In genomic region chr17:87532158-87532545, GRCm38 (mm10) we compare ENCODE assay signal across 9 mouse cellular contexts.
DNase-seq lines count a peak whose midpoint lies in the region; ATAC-seq and TF ChIP-seq lines count a peak whose summit lies in the region.
"Had no signal": no experiment of that assay in that cellular context is flagged by ENCODE, and none has a peak within 500 bp of the region (broad histone marks: within the 10 kb centered on the region; RNA-seq: fewer than 3 reads in every experiment).

No protein-coding gene starts in this region.

- H3K27me3 ChIP-seq in kidney, embryonic 15.5 days = no peaks in the 10 kb centered on the region
- H3K27me3 ChIP-seq in kidney, postnatal 0 days (ENCODE audit: insufficient read depth, low read length) = no peaks in the 10 kb centered on the region
- H3K27me3 ChIP-seq: CH12.LX had no signal

- peaks cover 44% of the 10 kb centered on the region for H3K4me1 ChIP-seq in kidney, embryonic 15.5 days
- peaks cover 14% of the 10 kb centered on the region; the same call in 1 of the 2 replicates for H3K4me1 ChIP-seq in kidney, postnatal 0 days (replicated peaks; ENCODE audit: insufficient read depth, low read length)

- TF ChIP-seq CTCF in kidney, postnatal 0 days (IDR thresholded peaks at IDR 0.05; ENCODE audit: low read depth) = no peak

- peak overlapping the region; percentile 65 for H3K4me2 ChIP-seq in kidney, embryonic 15.5 days
- peak overlapping the region; percentile 62 for H3K4me2 ChIP-seq in kidney, postnatal 0 days (ENCODE audit: low read length)

- no peak for DNase-seq in kidney, adult 11 months
- peak; percentile 95 for DNase-seq in heart, adult 11 months
- DNase-seq in kidney, postnatal 0 days (ENCODE audit: low spot score) = peak; percentile 60
- DNase-seq in adrenal gland, adult 8-10 months = no peak
- no peak for DNase-seq in cerebellum, adult 9-10 months
- no peak for DNase-seq in spleen, postnatal 36 days (ENCODE audit: low spot score in 2 of 2)

- H3K36me3 ChIP-seq in kidney, embryonic 15.5 days = no peaks in the 10 kb centered on the region
- H3K36me3 ChIP-seq in kidney, postnatal 0 days (ENCODE audit: insufficient read depth, low read length) = no peaks in the 10 kb centered on the region

- ATAC-seq in kidney, embryonic 15.5 days (replicated peaks; ENCODE audit: low FRiP score) = no peak
- no peak for ATAC-seq in kidney, postnatal 0 days (replicated peaks; ENCODE audit: low FRiP score, low read depth)
- peak; percentile 53 for ATAC-seq in megakaryocyte, adult 5-6 weeks (ENCODE audit: poor library complexity, severe bottlenecking)

- peak overlapping the region; percentile 21 for H3K4me3 ChIP-seq in kidney, embryonic 15.5 days (replicated peaks)
- H3K4me3 ChIP-seq in kidney, postnatal 0 days (replicated peaks; ENCODE audit: low read depth, low read length) = no peak overlapping the region

- 0 out of 2 replicates have a peak overlapping the region, but pooled peaks have one; percentile 21 for H3K9ac ChIP-seq in kidney, embryonic 15.5 days
- H3K9ac ChIP-seq in kidney, postnatal 0 days (ENCODE audit: low read depth, low read length) = 0 out of 2 replicates have a peak overlapping the region, but pooled peaks have one; percentile 32

- H3K9me3 ChIP-seq in kidney, embryonic 15.5 days (replicated peaks) = no peaks in the 10 kb centered on the region
- no peaks in the 10 kb centered on the region for H3K9me3 ChIP-seq in kidney, postnatal 0 days (replicated peaks; ENCODE audit: low read length)

- H3K27ac ChIP-seq in kidney, embryonic 15.5 days = peak overlapping the region; percentile 77
- peak overlapping the region; percentile 47 for H3K27ac ChIP-seq in kidney, postnatal 0 days

- 7% methylated on average over 9 of the region's 9 CpGs for WGBS in kidney, embryonic 15.5 days
- WGBS in kidney, postnatal 0 days = 8% methylated on average over 9 of the region's 9 CpGs

Comparison
In these comparisons a context has a peak if more than half of its experiments do, and no peak if none do; other contexts are left out.
1. DNase-seq: peak in heart, adult 11 months (single experiment) and kidney, postnatal 0 days (single experiment); none in kidney, adult 11 months (single experiment), adrenal gland, adult 8-10 months (single experiment), cerebellum, adult 9-10 months (single experiment) and spleen, postnatal 36 days (0 of 2).